Mouse (Mus musculus) liver, adult 2 months (tissue): ENCODE results near the gene Napsa. TPM values are rescaled to one million over a fixed set of nuclear protein-coding genes. Genes with fewer than 3 reads are reported as not detected.

ENCODE experiments used
- DNase-seq: peaks from one replicate; pipeline ENCODE4 v3.0.0-alpha.2; 2011; ENCODE audit warnings: low read depth, low spot score; ENCODE audit errors: extremely low read depth
- H3K27ac ChIP-seq: fragments of 200-500 bp; replicated peaks from 2 replicates; pipeline ENCODE4 v1.5.1; 2012; ENCODE audit warnings: low read depth, mild to moderate bottlenecking, control low read depth, inconsistent platforms, low read length; ENCODE audit not compliant: insufficient read depth
- H3K27me3 ChIP-seq: fragments of 200-500 bp; 2 replicates; pipeline ENCODE4 v1.6.1; 2012; ENCODE audit warnings: mild to moderate bottlenecking, moderate library complexity, low read length, inconsistent platforms; ENCODE audit not compliant: control insufficient read depth, insufficient read depth
- H3K36me3 ChIP-seq: fragments of 200-500 bp; 2 replicates; pipeline ENCODE4 v1.6.1; 2012; ENCODE audit warnings: low read length, inconsistent platforms; ENCODE audit not compliant: control insufficient read depth, insufficient read depth
- H3K4me1 ChIP-seq: fragments of 200-500 bp; 2 replicates; pipeline ENCODE4 v1.6.1; 2011; ENCODE audit warnings: low read length; ENCODE audit not compliant: control insufficient read depth, insufficient read depth
- H3K4me3 ChIP-seq: fragments of 200-500 bp; 2 replicates; pipeline ENCODE4 v1.5.1; 2011; ENCODE audit warnings: low read depth, mild to moderate bottlenecking, control low read depth, low read length, moderate library complexity; ENCODE audit not compliant: insufficient read depth
- H3K79me2 ChIP-seq: fragments of 200-500 bp; 2 replicates; pipeline ENCODE4 v1.6.1; 2012; ENCODE audit warnings: inconsistent platforms, mild to moderate bottlenecking, low read length, moderate library complexity; ENCODE audit not compliant: control insufficient read depth, insufficient read depth
- H3K9ac ChIP-seq: fragments of 200-500 bp; 2 replicates; pipeline ENCODE4 v1.6.1; 2012; ENCODE audit warnings: low read depth, mild to moderate bottlenecking, control low read depth, inconsistent platforms, low read length
- CTCF ChIP-seq: fragments of 200-500 bp; IDR thresholded peaks from 2 replicates; pipeline ENCODE4 v1.5.1; 2011; ENCODE audit warnings: low read depth, low read length, control low read depth
- POLR2A ChIP-seq: fragments of 200-500 bp; IDR thresholded peaks from 2 replicates; pipeline ENCODE4 v1.6.1; 2011; ENCODE audit warnings: low read length, control low read depth; ENCODE audit not compliant: insufficient read depth; ENCODE audit errors: extremely low read depth
- WGBS: fragments of 180-500 bp; shearing (Covaris S2); methylation state at CpG from one replicate; pipeline ENCODE4 v1.1.7; 2018; 5-methylcytosine and 5-hydroxymethylcytosine counted together
- polyA plus RNA-seq: library from polyadenylated mRNA; depleted of rRNA; stranded (reverse); fragments of >200 nt; gene quantifications from 2 replicates; pipeline ENCODE4 v1.2.3, GENCODE M21; 2012
- total RNA-seq: library from RNA; depleted of rRNA; stranded (reverse); fragments of >200 nt; gene quantifications from 2 replicates; pipeline ENCODE4 v1.2.3, GENCODE M21; 2014

The Napsa gene
- total and polyA plus RNA-seq, 2 experiments = 0.65 to 1.7 TPM

- H3K79me2 ChIP-seq = no peaks in the 10 kb centered on the region
- no peaks in the 10 kb centered on the region for H3K4me1 ChIP-seq
- no peak for DNase-seq
- no peaks in the 10 kb centered on the region for H3K27me3 ChIP-seq
- no peak overlapping the region for H3K4me3 ChIP-seq
- no peak overlapping the region for H3K9ac ChIP-seq
- 75% methylated on average over 6 of the region's 6 CpGs for WGBS
- H3K36me3 ChIP-seq = no peaks in the 10 kb centered on the region
- no peak overlapping the region for H3K27ac ChIP-seq
- TF ChIP-seq POLR2A = no peak
- no peak for TF ChIP-seq CTCF
Observed at GRCm38 (mm10) chr7:44570989-44571388, 1.2 kb upstream of the Napsa start.

GRCm38 (mm10) chr7:44571811-44572210, 369 bp upstream of the Napsa start:
- Histone ChIP-seq H3K27ac (no peak overlapping the region), H3K9ac (no peak overlapping the region), H3K36me3 (no peaks in the 10 kb centered on the region), H3K27me3 (no peaks in the 10 kb centered on the region), H3K4me3 (no peak overlapping the region), H3K4me1 (no peaks in the 10 kb centered on the region), H3K79me2 (no peaks in the 10 kb centered on the region)
- 82% methylated on average over 4 of the region's 4 CpGs for WGBS
- TF ChIP-seq CTCF (no peak), POLR2A (no peak)
- no peak for DNase-seq

- WGBS = 78% methylated on average over 5 of the region's 5 CpGs
- no peak overlapping the region for H3K27ac ChIP-seq
- no peak overlapping the region for H3K9ac ChIP-seq
Observed at GRCm38 (mm10) chr7:44572956-44573484, 840 bp downstream of the Napsa start.

GRCm38 (mm10) chr7:44576333-44576844, 4.2 kb downstream of the Napsa start:
- Histone ChIP-seq H3K27ac (no peak overlapping the region), H3K27me3 (no peaks in the 10 kb centered on the region), H3K9ac (no peak overlapping the region), H3K36me3 (no peaks in the 10 kb centered on the region), H3K4me1 (no peaks in the 10 kb centered on the region), H3K79me2 (no peaks in the 10 kb centered on the region), H3K4me3 (no peak overlapping the region)
- TF ChIP-seq POLR2A (no peak), CTCF (no peak)
- 41% methylated on average over 5 of the region's 5 CpGs for WGBS
- no peak for DNase-seq

More at GRCm38 (mm10) chr7:44572956-44573484, 840 bp downstream of the Napsa start:
- Histone ChIP-seq H3K79me2 (no peaks in the 10 kb centered on the region), H3K27me3 (no peaks in the 10 kb centered on the region), H3K4me3 (no peak overlapping the region), H3K36me3 (no peaks in the 10 kb centered on the region), H3K4me1 (no peaks in the 10 kb centered on the region)
- DNase-seq = no peak
- TF ChIP-seq POLR2A (no peak), CTCF (no peak)

- 80% methylated on average over 6 of the region's 6 CpGs for WGBS
- H3K9ac ChIP-seq = no peak overlapping the region
- H3K27me3 ChIP-seq = peaks cover 4% of the 10 kb centered on the region; the same call in 1 of the 2 replicates
- no peaks in the 10 kb centered on the region for H3K4me1 ChIP-seq
- no peak overlapping the region for H3K27ac ChIP-seq
- no peaks in the 10 kb centered on the region for H3K79me2 ChIP-seq
- no peak for DNase-seq
- H3K4me3 ChIP-seq = no peak overlapping the region
- H3K36me3 ChIP-seq = no peaks in the 10 kb centered on the region
- TF ChIP-seq CTCF (no peak), POLR2A (no peak)
Observed at GRCm38 (mm10) chr7:44581637-44582036, 9.5 kb downstream of the Napsa start.

GRCm38 (mm10) chr7:44582709-44583108, 10.5 kb downstream of the Napsa start:
- no peak for DNase-seq
- Histone ChIP-seq H3K27me3 (peaks cover 10% of the 10 kb centered on the region; the same call in 1 of the 2 replicates), H3K27ac (no peak overlapping the region), H3K79me2 (no peaks in the 10 kb centered on the region), H3K9ac (no peak overlapping the region), H3K36me3 (no peaks in the 10 kb centered on the region), H3K4me3 (no peak overlapping the region), H3K4me1 (no peaks in the 10 kb centered on the region)
- TF ChIP-seq POLR2A = no peak
- no peak for TF ChIP-seq CTCF
- WGBS = 70% methylated on average over 5 of the region's 5 CpGs
